Mouse (Mus musculus) testis, postnatal 14 days (tissue): ENCODE data around the gene Ggta1.

ENCODE experiments used
- DNase-seq: peaks from one replicate; pipeline ENCODE4 v3.0.0; 2021; ENCODE audit warnings: low spot score

Ggta1 gene

DNA sequence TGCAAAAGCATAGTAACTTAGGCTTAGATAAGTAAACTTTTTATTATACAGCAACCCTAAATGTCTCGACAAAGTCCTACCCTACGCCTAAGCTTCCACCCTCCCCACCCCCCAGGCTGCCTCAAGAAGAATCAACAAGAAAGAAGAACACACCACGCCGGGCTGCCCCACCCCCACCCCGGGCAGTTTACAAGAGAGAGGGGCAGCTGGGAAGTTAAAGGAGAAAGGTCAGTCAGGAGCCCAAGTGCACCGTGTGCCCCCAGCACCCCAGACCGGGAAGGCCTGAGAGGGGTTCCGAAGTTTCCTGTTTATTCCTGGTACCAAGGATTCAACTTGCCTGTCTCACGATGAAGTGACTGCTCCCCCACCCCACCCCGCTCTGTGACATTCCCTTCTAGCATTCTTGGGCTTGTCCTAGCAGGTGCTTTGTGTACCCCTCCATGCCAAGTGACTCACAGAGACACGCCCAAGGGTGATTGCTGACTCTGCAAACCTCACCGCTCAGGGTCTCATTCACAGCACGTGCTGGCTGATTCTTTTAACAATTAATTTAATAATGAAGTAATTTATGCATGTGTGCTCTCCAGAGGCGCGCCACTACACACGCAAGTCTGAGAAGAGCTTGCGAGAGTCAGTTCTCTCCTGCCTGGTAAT, 27.6 kb upstream of the Ggta1 start:
- no peak for DNase-seq

DNA sequence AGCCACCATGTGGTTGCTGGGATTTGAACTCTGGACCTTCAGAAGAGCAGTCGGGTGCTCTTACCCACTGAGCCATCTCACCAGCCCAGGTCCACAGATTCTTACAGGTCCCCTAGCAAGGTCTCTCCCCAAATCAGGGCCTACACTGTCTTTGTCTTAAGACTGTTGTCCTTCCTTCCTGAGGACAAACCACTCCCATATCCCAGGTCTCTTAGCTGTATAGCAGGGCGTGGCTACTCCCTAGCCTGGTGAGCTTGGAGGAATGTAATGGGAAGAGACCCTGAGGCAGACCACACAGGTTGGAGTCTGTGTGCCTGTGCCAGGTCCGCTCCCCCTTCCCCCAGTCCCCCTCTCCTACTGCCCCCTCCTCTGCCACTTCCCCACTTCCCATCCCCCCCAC, 24.7 kb upstream of the Ggta1 start:
- no peak for DNase-seq

DNA sequence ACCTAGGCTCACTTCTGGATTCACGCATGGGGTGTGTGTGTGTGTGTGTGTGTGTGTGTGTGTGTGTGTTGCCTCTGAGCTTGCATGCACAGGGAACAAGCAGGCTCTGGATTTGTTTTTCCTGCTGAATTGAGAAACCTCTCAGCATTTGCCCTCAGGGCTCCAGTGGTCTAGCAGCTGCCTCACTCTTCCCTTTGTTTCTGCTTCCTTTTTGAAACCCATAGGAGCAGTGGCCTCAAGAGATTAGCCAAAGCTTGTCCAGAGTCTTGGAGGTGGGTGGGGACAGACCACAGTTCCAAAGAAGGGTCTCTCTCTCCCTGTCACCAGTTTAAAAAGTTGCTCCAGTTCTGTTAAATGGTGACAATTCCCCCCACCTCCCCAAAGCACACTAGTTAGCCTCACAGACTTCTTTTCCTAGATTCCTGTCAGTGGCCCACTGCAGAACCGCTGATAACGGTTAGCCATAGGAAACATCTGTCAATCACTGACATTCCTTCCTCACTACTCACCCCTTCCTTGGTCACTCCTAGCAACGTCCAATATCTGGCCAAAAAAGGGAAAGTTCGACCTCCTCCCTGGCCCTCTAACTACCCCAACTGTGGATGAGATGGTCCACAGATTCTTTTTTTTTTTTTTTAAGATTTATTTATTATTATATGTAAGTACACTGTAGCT, 24.1 kb upstream of the Ggta1 start:
- no peak for DNase-seq

DNA sequence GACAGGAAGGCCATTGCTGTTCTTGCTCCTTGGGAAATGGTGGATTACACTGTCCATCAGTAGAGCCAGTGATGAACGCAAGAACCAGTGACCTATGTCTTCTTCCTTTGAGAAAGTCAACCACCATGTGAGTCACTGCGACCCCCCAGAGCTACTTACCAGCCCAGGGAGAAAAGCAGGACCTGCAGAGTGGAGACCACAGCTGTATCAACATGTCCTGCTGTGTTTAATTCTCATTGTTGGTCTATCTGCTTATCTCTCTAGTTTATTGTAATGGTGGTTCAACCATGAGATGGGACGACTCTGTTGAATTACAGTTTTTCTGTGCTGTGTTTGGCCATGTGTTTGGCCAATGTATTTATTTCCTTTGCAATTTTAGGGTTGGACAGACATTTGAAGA, 21.1 kb upstream of the Ggta1 start:
- no peak for DNase-seq

DNA sequence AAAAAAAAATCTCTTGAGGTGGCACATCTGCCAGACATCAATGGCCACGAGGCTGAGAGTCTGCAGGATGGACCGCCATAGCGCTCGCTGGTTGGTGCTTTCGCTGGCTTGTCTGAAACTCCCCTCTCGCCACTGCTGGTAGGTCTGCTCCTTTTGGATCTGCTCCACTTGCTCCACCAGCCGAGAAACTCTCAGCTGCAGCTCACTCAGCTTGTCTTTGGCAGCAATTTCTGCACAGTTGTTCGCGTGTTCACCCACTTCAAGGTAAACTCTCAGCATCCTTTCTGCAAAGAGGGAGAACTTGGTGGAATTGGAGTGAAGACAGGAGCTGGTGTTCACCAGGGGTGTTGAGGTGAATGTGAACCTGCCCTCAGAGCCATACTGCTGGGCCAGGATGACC, 20.4 kb upstream of the Ggta1 start:
- no peak for DNase-seq

DNA sequence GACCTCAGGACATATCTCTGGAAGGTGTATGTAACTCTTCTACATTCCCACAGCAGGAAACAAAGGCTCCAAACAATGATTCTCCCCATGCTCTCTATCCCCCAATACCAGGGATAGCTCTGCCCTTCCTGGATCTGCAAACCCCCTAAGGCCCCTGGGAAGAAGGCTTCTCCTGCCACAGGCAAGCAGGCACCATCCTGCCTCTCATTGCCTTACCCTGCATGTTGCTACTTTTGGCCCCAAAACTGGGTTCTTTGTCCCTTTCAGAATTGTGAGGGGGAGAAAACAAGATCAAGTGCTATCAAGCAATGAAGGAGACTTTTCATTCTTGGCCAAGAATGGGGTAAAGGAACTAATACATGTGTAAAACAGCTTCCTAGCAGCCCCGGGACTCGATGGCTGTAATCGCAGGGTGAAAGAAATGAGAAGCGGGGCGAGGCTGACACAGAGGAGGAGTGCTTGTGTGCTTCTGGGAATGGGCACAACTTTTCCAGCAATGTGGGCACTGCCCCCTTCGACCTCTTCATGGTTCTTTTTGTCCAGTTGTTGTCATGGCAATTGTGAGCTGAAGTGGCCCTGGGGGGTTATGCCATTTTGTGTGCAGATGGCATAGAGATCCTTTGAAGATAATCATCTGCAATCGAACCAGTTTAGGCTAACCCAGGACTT, 18.4 kb upstream of the Ggta1 start:
- DNase-seq, result no peak

DNA sequence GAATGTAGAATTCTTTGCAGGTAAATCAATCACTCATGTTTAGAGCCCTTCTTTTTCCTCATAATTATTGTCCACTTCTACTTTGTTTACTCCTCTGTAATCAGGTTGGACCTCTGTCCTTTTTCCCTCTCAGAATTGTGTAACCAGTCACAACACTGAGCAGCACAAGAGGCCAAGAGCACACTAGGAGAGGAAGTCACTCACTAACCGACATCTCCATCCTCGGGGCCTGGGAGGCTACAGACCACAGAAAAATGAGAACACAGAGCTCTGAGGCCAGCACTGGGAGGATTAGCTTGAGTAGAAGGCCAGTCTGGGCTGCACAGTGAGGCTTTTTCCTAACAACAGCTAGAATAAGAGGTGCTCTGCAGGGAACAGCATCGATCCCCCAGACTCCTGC, 17.0 kb upstream of the Ggta1 start:
- DNase-seq, result no peak

DNA sequence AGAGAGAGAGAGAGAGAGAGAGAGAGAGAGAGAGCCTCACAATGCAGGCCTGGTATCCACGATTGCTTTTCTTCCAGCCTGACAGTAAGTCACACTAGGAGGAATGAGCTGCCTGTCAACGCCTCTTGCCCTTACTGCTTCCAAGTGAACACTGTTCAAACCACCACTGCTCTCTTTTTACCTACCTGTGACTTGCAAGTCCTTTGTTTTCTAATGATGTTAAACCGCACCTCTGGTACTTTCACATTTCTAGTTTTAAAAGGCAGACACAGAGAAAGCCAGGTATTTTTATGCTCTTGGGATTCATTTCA, 15.7 kb upstream of the Ggta1 start:
- no peak for DNase-seq

DNA sequence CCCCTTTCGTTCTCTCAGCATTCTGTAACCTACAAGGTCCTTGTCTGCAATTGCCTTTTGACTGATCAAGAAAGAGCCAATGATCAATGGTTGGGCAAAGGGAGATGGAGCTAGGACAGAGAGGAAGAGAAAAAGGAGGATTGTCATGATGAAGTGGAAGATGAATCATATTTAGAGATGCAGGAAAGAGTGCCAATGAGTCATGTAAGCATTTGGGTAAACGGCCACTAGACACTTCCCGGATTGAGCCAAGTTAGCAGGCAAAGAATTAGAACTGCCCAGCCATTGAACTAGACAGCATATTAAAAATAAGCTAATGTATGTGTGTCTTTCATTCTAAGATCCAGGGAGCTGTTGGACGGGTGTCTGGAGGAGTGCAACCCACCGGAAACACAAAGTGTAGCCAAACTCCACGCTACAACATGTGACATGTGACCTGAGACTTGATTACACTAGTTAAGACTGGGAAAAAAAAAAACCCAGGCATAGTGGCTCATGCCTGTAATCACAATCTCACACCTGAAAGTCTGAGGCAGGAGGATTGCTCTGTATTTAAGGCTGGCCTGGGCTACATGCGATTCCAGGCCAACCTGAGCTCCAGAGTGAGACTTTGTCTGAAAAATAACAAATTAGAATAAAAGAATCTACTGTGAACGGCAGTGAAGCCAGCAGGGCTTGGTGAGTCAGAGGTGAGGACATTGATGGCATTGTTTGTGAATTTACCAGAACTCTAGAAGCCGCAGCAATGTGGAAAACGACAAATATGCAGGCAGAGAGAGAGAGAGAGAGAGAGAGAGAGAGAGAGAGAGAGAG, 15.2 kb upstream of the Ggta1 start:
- DNase-seq, result no peak

DNA sequence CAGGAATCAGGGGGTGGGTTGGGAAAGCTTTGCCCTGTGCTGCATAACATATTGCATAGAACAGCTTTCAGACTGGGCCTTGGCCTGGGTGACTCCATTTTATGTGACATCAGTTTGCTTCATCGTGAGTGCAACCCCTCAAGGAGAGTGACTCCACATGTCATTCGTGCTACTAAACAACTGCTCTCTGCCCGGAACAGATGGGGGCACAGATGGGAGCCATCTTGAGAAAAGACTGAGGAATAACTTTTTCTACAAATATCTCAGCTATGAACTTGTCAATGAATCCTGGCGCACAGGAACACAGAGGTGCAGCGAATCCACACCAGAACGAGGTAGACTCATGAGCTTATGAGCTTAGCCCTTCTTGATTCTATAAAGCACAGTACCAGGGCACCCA, 14.3 kb upstream of the Ggta1 start:
- no peak for DNase-seq

DNA sequence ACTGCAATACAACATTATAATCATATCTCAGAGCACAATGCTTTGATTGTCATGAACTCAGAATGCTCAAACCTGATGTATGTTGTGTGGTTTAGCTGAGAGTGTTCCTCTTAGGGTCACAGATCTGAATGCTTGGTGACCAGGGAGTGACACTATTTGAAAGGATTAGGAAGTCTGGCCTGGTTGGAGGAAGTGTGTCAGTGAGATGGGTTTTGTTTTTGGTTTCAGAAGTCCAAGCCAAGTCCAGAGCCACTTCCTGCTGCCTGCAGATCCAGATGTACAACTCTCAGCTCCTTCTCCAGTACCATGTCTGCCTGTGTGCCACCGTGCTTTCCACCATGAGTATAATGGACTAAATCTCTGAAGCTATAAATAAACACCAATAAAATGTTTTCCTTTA, 11.9 kb upstream of the Ggta1 start:
- DNase-seq, result no peak

DNA sequence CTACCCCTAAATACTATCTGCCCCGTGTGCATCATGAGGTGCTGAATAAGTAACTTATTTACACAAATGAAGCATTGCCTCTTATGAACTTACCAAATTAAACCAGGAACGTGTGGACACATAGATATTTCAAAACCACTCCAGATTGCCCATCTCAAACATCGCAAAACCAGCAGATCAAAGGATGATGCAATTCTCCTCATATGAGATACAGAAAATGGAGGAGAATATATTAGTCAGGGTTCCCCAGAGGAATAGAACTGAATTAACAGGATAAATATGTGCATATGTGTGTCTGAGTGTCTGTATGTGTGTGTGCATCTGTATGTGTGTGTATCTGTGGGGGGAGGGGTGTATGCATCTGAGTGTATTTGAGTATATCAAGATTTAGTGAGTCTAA, 6.2 kb upstream of the Ggta1 start:
- no peak for DNase-seq

DNA sequence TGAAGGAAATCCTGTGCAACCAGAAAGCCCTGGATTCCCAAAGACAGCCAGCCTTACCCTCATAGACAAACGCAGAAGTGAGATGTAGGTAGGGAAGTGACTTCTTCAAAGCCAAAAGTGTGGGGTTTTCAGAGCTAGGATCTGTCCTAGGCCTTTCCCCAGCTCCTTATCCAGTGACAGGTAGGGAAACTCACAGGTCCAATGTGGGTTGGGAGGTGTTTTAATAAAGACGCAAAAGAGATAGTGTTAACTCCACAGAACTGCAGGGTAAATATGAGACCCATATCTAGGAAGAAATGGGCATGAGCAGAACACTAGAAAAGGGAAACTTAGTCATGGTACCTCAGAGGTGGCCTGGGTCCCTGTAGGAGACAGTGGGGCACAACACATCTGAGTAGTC, 5.2 kb upstream of the Ggta1 start:
- no peak for DNase-seq

DNA sequence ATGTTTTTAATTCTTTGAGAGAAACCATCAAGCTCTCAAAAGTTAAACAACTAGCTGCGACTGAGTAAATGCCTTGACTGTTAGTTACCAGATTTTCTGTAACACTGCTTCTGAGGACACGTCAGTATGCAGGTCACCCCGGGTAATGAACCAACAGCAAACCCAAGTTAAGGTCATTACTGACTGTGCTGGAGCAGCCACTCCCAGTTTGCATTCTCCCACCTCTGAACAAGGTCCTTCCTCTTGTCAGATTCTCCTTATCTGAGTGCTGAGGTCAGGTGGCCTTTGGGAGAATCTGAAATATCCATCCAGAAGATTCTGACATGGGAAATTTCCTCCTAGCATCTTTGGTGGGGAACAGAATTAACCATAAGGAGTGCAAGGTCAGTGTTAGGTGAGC, 4.8 kb upstream of the Ggta1 start:
- no peak for DNase-seq

DNA sequence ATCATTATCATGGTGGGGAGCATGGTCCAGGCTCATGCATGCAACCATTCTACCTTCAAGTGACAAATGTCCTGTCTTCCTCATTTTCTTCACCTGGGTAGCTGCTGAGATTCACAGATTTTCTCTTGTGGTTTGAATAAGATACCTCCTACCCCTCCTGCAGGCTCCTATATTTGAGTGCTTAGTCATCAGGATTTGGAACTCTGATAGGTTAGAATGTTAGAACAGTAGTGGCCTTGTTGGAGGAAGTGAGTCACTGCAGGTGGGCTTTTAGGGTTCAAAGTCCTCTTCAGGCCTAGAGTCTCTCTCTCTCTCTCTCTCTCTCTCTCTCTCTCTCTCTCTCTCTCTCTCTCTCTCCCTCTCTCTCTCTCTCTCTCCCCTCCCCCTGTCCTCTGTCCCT, 2.6 kb upstream of the Ggta1 start:
- DNase-seq, result no peak

DNA sequence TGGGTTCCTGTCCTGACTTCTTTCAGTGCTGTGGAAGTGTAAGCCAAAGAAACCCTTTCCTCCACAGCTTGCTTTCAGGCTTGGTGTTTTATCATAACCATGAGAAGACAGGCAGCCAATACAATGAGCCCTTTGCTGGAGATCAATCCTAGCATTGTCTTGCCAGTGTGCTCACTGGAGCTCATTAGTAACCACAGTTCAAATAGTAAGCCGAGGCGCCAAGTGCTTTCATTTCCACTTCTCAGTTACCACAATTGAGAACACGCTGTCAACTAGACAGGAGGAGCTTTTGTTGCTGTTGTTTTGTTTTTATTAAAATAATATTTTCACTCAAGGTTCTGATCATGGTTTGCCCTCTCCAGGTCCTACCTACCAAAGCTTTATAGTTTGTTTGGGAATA, 1.5 kb upstream of the Ggta1 start:
- no peak for DNase-seq

DNA sequence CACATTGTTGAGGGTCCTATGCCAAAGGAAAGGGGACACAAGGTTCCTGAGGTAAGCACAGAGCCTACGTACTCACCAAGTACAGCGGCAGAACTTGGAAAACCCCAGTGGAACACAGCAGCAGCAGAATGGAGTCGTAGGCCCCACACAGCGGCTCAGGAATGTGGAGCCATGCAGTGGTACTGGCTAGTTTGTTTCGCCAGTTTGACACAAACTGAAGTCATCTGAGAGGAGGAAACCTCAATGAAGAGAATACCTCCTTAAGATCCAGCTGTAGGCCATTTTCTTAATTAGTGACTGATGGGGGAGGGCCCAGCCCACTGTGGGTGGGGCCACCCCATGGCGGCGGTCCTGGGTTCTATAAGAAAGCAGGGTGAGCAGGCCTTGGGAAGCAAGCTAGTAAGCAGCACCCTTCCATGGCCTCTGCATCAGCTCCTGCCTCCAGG, 1.1 kb upstream of the Ggta1 start:
- peak; percentile 72 for DNase-seq

DNA sequence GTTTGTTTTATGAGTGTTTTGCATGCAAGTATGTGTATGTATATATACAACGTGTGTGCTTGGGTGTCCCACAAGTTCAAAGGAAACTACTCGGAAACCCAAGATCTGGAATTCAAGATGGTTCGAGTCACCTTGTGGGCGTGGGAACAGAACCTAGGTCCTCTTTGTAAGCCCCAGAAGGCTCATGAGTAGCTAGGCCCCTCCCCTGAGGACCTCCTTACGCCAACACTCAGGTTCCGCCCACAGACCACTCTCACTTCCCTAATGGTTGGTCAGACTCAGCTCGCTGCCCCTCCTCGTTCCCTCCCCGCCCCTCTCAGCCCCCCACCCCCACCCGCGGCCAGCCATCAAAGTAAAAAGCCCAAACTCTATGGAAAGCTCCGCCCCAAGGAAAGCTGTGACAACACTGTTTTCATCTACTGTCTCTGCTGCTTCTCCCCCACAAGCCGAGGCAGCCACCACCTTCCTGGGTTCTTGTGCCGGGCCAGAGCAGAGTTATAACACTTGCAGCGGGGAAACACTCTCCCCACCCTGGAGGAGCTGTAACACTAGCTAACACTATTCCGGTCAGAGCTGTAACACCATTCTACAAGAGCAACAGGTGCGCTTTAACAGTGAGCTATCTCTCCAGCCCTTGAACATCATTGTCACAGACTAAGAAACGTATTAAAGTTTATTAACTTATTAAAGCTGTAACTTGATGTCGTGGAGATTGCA, 499 bp upstream of the Ggta1 start:
- peak; percentile 71 for DNase-seq

DNA sequence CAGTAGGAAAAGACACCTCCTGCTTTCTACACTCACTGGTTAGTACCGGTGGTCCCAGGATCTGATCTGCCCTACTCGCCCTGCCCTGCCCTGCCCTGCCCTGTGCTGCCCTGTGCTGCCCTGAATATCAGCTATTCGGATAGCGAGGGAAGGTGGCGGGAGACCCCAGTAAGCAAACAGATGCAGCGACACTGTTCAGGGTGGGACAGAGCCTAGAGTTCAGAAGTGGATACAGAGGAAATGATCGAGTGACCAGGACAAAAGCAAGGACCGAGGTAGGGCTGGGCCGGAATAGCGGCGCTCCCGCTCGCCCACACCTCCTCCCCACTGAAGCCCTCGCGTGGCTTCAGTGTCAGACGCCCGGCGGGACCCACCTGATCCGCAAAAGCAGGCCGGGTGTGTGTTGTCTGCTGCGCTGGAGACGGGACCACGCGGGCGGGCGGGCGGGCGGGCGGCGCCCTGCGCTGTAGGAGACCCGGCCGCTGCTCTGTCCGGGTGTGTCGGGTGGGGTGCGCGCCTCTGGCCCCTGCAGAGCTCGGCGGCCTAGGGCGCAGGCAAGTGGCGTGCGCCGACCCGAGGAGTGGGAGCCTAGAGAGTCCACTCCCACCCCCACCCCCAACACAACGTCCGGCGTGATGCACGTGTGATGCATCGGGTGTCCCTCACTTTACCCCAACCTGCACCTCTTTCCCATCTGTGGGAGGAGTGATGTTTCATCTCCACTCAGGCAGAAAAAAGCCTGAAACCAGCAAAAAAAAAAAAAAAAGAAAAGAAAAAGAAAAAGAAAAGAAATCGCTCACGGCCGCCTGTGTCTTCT, 852 bp downstream of the Ggta1 start:
- DNase-seq, result no peak

DNA sequence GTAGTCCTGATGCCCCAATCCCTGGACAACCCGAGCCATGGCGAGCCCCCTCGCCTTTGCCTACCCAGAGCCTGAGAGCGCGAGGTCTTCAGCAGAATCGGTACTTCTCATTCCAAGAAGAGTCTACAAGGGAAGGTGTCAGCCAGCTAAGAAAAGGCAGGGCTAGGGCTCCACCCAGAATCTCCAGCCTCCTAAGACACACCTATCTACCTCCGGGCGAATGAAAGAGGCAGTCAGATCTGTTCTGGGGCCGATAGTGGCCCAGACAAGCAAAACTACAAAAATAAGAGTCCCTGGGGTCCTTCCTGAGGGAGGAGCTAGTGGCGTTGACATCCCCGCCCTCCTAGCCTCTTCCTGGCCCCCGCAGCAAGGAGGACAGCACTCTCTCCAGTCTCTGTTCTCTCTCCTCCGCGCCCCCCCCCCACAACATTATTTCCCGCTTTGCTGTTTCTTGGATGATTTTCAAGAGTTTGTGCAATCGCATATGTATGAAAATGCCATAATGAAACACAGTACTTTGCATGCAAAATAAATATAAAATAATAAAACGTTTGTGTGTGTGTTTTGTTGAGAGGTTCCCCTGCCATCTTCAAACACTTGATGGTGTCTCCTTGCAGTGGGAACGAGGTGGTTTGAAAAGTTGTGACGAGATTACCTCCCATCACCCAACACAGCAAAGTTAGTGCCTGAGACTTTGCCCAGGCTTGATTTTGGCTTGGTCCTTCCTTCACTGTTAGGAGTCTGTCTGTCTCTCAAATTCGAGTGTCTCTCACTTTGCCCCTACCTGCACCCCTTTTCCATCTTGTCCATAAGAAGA, 1.7 kb downstream of the Ggta1 start:
- no peak for DNase-seq
